11 mouse cellular contexts compared by ENCODE assay signal in genomic region chr4:107348529-107349310, GRCm38 (mm10). TPM values are rescaled to one million over a fixed set of nuclear protein-coding genes. Genes with fewer than 3 reads are reported as not detected.
DNase-seq lines count a peak whose midpoint lies in the region; ATAC-seq and TF ChIP-seq lines count a peak whose summit lies in the region.
"Had no signal": no experiment of that assay in that cellular context is flagged by ENCODE, and none has a peak within 500 bp of the region (broad histone marks: within the 10 kb centered on the region; RNA-seq: fewer than 3 reads in every experiment).

No protein-coding gene starts in this region.

- peaks cover 31% of the 10 kb centered on the region for H3K36me3 ChIP-seq in heart, embryonic 13.5 days
- 0 out of 2 replicates have a peak, but pooled peaks cover 5% of the 10 kb centered on the region for H3K36me3 ChIP-seq in lung, postnatal 0 days (ENCODE audit: insufficient read depth, low read length)

- no peak overlapping the region for H3K27ac ChIP-seq in heart, embryonic 13.5 days (replicated peaks)
- no peak overlapping the region for H3K27ac ChIP-seq in lung, postnatal 0 days (ENCODE audit: low read length)
- H3K27ac ChIP-seq: forebrain, embryonic 10.5 days; midbrain, embryonic 12.5 days had no signal

- no peak for ATAC-seq in heart, embryonic 13.5 days (ENCODE audit: extremely low read depth, insufficient number of reproducible peaks, low FRiP score, low TSS enrichment)
- peak; percentile 86 for ATAC-seq in lung, postnatal 0 days
- no peak for ATAC-seq in granulocyte monocyte progenitor cell, adult 5-6 weeks (replicated peaks; ENCODE audit: poor library complexity, severe bottlenecking)

- TF ChIP-seq EP300 in lung, postnatal 0 days (IDR thresholded peaks at IDR 0.05): no peak

- WGBS in heart, embryonic 13.5 days: 66% methylated on average over 20 of the region's 20 CpGs
- WGBS in lung, postnatal 0 days: 52% methylated on average over 20 of the region's 20 CpGs

- no peak overlapping the region for H3K9ac ChIP-seq in heart, embryonic 13.5 days
- H3K9ac ChIP-seq in lung, postnatal 0 days (replicated peaks; ENCODE audit: low read depth): no peak overlapping the region
- H3K9ac ChIP-seq: midbrain, embryonic 12.5 days had no signal

- H3K27me3 ChIP-seq in heart, embryonic 13.5 days (replicated peaks): no peaks in the 10 kb centered on the region
- no peaks in the 10 kb centered on the region for H3K27me3 ChIP-seq in lung, postnatal 0 days (replicated peaks; ENCODE audit: insufficient read depth, low read length)
- H3K27me3 ChIP-seq: midbrain, embryonic 12.5 days had no signal

- H3K4me2 ChIP-seq in heart, embryonic 13.5 days: peak overlapping the region; percentile 26
- H3K4me2 ChIP-seq in lung, postnatal 0 days (replicated peaks; ENCODE audit: low read depth, low read length): peak overlapping the region; percentile 15; the same call in 1 of the 2 replicates
- H3K4me2 ChIP-seq: midbrain, embryonic 12.5 days had no signal

- no peak overlapping the region for H3K4me3 ChIP-seq in heart, embryonic 13.5 days
- no peak overlapping the region for H3K4me3 ChIP-seq in lung, postnatal 0 days (ENCODE audit: low read depth, low read length)
- H3K4me3 ChIP-seq: forebrain, embryonic 10.5 days; midbrain, embryonic 12.5 days had no signal

- no peak for DNase-seq in heart, adult 9 months (ENCODE audit: low spot score in 2 of 2)
- DNase-seq in spleen, postnatal 36 days (ENCODE audit: low spot score in 2 of 2): peak; percentile 2 to 11
- DNase-seq in spleen, postnatal 14 days (ENCODE audit: low spot score in 2 of 2): no peak
- DNase-seq in lung, postnatal 0 days (ENCODE audit: low spot score): peak; percentile 80
- no peak for DNase-seq in right cerebral cortex, postnatal 10 days (ENCODE audit: low spot score in 2 of 2)
- DNase-seq in heart, adult 8-10 months (ENCODE audit: low spot score): no peak

- peaks cover 6% of the 10 kb centered on the region for H3K4me1 ChIP-seq in heart, embryonic 13.5 days
- no peaks in the 10 kb centered on the region for H3K4me1 ChIP-seq in lung, postnatal 0 days (ENCODE audit: insufficient read depth, low read depth, low read length)
- H3K4me1 ChIP-seq: forebrain, embryonic 10.5 days had no signal

- H3K9me3 ChIP-seq in heart, embryonic 13.5 days: no peaks in the 10 kb centered on the region
- no peaks in the 10 kb centered on the region for H3K9me3 ChIP-seq in lung, postnatal 0 days (ENCODE audit: low read length)
- H3K9me3 ChIP-seq: forebrain, embryonic 10.5 days; midbrain, embryonic 12.5 days had no signal

- no peak for TF ChIP-seq CTCF in lung, postnatal 0 days (IDR thresholded peaks at IDR 0.05)

RNA-seq across cellular contexts. Expression of gene Ndc1, which starts 18.9 kb away (rescaled TPM):
- 24.8 and 25.5 TPM in 2 replicates for polyA plus RNA-seq in heart, embryonic 13.5 days (2015; fragmentation: Nextera tagmentation; extraction: Ambion mirVana)
- polyA plus RNA-seq in lung, postnatal 0 days (2015; fragmentation: Nextera tagmentation; extraction: Ambion mirVana): 4.6 and 4.7 TPM in 2 replicates
- 43.5 and 56.0 TPM in 2 replicates for total RNA-seq in granulocyte monocyte progenitor cell, adult 5-6 weeks (2014; fragmentation: Nextera tagmentation)
- total RNA-seq in granulocyte monocyte progenitor cell, adult 5-6 weeks (2017): 96.2 and 181 TPM in 2 replicates
- 10 to 100 TPM in 3 of 4 experiments, 1 to 10 TPM in 1; 9.7 to 12.6 (median 10.7) TPM for total RNA-seq in heart, adult 8-10 months (2022)

RNA-seq across cellular contexts. Expression of gene Yipf1, which starts 34.6 kb away (rescaled TPM):
- 42.7 and 44.3 TPM in 2 replicates for polyA plus RNA-seq in heart, embryonic 13.5 days (2015; fragmentation: Nextera tagmentation; extraction: Ambion mirVana)
- polyA plus RNA-seq in lung, postnatal 0 days (2015; fragmentation: Nextera tagmentation; extraction: Ambion mirVana): 71.7 and 76.3 TPM in 2 replicates
- total RNA-seq in granulocyte monocyte progenitor cell, adult 5-6 weeks (2014; fragmentation: Nextera tagmentation): 44.1 and 53.5 TPM in 2 replicates
- 32.0 and 38.8 TPM in 2 replicates for total RNA-seq in granulocyte monocyte progenitor cell, adult 5-6 weeks (2017)
- 10 to 100 TPM; 16.6 to 20.3 (median 18.0) TPM for total RNA-seq in heart, adult 8-10 months (2022)

RNA-seq across cellular contexts. Expression of gene Dio1, which starts 41.8 kb away (rescaled TPM):
- polyA plus RNA-seq in heart, embryonic 13.5 days (2015; fragmentation: Nextera tagmentation; extraction: Ambion mirVana): not detected in 2 replicates
- polyA plus RNA-seq in lung, postnatal 0 days (2015; fragmentation: Nextera tagmentation; extraction: Ambion mirVana): 0.33 and 0.82 TPM in 2 replicates
- total RNA-seq in granulocyte monocyte progenitor cell, adult 5-6 weeks (2014; fragmentation: Nextera tagmentation): not detected in 2 replicates
- not detected in 2 replicates for total RNA-seq in granulocyte monocyte progenitor cell, adult 5-6 weeks (2017)
- total RNA-seq in heart, adult 8-10 months (2022): not detected
- total RNA-seq: heart, postnatal 10 days had no signal
- polyA plus RNA-seq: forebrain, embryonic 10.5 days; midbrain, embryonic 12.5 days had no signal

Comparison
In these comparisons a context has a peak if more than half of its experiments do, and no peak if none do; other contexts are left out.
1. DNase-seq: peak in spleen, postnatal 36 days (2 of 2) and lung, postnatal 0 days (single experiment); none in heart, adult 9 months (0 of 2), spleen, postnatal 14 days (0 of 2), right cerebral cortex, postnatal 10 days (0 of 2) and heart, adult 8-10 months (single experiment).